Mouse (Mus musculus) hindlimb bud, embryonic 11.5 days (tissue): Measurements from ENCODE around the gene Tmem131.

Experiments
- DNase-seq: peaks from one replicate; pipeline ENCODE4 v3.0.0-alpha.2; 2012; ENCODE audit warnings: low read depth, low spot score; ENCODE audit errors: extremely low spot score

Tmem131 gene

DNA sequence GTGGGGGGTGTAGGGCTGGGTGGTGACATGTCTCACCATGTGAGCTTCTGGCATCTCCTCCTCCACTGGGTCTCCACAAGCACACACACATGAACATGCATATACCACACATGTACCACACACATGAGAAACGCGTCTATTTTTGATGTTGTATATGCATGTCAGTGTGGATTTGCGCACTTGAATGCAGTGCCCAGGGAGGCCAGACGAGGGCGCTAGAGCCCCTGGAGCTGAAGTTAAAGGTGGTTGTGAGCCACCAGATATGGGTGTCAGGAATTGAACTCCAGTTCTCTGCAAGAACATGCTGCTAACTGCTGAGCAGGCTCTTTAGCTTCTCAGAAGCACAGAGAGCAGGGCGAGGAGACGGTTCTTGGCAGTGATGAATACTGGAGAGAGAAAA lies 157.1 kb downstream of the Tmem131 start:
- no peak for DNase-seq

DNA sequence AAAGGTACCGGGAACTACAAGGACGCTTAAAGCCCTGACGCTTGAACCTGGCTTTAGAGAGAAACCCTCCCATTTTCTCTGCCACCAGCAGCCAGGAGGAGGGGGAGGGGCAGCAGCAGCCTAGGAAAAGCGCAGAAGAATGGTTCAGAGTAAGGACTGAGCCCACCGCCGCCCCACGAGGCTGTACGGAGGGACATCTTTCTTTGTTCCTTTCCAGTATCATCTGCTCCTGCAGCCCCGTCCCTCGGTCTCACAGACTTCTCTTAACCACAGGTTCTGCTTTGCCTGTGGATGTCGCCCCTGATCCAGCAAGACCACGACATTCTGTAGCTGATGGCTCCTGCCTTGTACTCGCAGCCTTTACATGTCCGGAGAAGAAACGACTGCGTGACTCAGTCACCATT lies 158.2 kb downstream of the Tmem131 start:
- DNase-seq: no peak

GRCm38 (mm10) chr1:36784365-36785134 lies 158.9 kb downstream of the Tmem131 start:
- peak; percentile 56 for DNase-seq

- DNase-seq: no peak
Measured at GRCm38 (mm10) chr1:36782476-36782875, 161.0 kb downstream of the Tmem131 start.

DNA sequence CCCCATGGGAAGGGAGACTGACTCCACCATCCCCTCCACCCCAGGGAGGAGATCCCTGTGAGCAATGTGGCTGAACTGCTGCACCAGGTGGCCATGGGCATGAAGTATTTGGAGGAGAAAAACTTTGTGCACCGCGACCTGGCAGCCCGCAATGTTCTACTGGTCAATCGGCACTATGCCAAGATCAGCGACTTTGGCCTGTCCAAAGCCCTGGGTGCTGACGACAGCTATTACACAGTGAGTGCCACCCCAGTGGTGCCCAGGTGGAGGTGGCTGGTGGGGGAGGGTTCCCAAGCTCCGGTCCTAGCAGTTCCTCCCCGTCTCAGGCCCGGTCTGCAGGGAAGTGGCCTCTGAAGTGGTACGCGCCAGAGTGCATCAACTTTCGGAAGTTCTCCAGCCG lies 162.7 kb downstream of the Tmem131 start:
- no peak for DNase-seq

DNA sequence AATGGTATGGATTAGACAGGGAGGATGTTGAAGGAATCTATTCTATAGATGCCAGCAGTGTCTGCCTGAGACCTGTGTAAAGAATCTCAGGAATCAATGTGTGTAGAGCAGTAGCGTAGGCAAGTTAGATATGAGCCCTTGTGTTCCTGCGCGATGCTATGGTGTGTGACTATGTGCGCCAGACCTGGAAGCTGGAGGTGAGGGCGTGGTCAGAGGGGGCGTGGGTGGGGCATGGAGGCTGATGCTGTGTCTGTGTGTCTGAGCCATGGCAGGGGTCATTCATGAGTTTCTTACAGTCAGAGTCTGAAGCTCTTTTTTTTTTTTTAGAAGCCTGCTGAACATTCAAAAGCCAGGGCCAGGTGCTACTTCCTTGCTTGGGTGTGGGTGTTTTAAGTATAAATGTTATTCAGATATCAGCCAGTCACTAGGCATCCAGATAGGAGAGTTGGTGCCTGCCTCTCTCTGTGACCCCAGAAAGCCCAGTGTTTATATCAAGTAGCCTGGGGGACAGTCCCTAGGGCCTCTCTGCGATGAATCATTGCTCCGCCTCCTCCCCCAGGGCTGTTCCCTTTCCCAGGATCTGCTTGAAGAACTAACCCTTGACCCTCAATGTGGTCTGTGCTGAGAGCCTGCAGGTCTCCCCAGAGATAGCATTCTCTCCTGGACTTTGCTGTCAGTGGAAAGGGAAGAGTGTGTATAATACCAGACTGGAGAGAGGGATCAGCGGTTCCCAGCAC lies 171.1 kb downstream of the Tmem131 start:
- no peak for DNase-seq

DNA sequence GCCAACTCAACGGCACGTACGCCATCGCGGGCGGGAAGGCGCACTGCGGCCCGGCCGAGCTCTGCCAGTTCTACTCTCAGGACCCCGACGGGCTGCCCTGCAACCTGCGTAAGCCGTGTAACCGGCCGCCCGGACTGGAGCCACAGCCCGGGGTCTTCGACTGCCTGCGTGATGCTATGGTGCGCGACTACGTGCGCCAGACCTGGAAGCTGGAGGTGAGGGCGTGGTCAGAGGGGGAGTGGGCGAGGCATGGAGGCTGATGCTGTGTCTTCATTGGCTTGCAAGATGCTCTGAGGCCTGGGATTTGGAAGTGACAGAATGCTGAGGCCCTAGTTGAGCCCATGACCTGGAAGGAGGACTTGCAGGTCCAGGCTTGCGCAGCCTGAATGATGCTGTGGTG lies 172.5 kb downstream of the Tmem131 start:
- no peak for DNase-seq

DNA sequence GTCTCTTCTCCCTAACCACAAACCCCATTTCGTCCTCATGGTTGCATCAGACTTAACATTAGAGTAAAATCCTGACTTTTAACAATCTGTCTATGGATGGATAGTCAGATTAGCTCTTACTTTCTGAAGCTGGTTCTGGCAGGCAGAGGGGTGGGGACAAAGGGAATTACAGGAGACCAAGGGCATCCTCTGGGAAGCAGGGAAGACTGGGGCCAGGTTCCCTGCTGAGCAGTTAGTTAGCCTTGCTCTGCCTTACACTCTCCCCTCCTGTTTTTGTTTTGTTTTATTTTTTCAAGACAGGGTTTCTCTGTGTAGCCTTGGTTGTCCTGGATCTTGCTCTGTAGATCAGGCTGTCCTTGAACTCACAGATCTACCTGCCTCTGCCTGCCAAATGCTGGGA lies 173.5 kb downstream of the Tmem131 start:
- no peak for DNase-seq

DNA sequence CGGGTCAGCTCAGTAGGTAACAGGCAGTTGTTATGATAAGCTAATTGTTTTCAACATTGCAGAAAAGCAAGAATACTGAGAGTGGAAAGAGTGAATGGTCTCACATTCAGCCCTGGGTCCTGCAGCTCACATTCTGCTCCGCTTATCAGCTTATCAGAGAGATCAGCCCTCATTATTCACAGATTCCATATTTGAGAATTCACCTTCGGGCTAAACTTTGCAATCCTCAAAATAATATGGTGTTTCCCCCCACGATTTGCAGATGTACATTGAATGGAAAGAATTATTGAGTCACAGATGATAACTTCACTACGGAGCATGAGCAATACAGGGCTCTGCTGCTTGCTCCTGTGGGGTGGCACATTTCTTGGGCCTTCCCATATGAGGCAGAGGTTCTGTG lies 174.7 kb downstream of the Tmem131 start:
- no peak for DNase-seq

DNA sequence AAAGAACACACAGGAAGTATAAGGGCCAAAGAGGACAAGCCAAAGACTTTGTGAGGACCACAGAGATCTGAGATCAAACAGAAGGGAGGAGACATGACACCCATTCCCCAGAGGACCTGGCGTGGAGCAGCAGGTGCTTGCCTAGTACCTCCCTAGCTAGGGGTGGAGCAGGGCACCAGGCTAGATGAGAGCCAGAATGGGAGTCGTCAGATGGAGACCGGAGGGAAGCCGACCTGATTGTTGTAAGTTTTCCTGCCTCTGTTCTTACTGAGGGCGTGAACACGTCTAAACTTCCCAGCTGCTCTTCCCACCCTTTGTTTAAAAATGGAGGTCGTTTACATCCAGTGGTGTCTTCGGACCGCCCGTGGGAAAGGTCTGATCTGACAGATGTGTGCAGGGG lies 176.1 kb downstream of the Tmem131 start:
- DNase-seq: no peak

GRCm38 (mm10) chr1:36766431-36767205 lies 176.8 kb downstream of the Tmem131 start:
- DNase-seq: no peak

GRCm38 (mm10) chr1:36761568-36761967 lies 181.9 kb downstream of the Tmem131 start, which contains the start of gene Zap70:
Gene Zap70 (plus strand): TSS chr1:36761798.
- no peak for DNase-seq

GRCm38 (mm10) chr1:36761061-36761460 lies 182.4 kb downstream of the Tmem131 start:
- DNase-seq: no peak

GRCm38 (mm10) chr1:36760401-36760800 lies 183.1 kb downstream of the Tmem131 start:
- DNase-seq: no peak

GRCm38 (mm10) chr1:36759076-36759475 lies 184.4 kb downstream of the Tmem131 start:
- DNase-seq: no peak

- DNase-seq: no peak
Measured at GRCm38 (mm10) chr1:36758553-36758952, 184.9 kb downstream of the Tmem131 start.

DNA sequence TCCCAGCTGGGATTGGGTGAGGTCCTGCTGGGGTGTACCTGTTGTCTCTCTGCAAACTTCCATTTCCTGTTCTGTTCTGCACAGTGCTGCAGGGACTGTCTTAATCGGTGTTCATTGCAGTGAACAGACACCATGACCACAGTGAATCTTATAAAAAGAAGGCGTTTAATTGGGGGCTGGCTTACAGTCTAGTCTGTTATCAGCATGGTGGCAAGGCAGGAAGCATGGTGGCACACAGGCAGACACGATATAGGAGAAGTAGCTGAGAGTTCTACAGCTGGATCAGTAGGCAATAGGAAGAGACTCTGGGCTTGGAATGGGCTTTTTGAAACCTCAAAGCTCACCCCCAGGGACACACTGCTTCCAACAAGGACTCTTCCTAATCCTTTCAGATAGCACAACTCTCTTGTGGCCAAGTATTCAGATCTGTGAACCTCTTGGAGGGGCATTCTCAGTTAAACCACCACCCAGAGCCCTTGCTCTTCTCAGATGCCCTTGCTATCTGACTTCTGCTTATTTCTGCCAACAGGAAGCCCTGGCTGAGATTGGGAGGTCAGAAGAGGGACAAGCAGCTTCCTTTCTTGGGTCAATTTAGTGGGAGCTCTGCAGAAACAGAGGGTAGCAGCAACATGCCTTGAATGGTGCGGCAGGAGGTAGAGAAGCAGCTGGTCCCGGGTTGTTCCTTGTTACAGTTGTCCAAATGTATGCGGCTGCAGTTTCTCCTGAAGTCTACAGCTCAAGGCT lies 189.4 kb downstream of the Tmem131 start:
- no peak for DNase-seq

DNA sequence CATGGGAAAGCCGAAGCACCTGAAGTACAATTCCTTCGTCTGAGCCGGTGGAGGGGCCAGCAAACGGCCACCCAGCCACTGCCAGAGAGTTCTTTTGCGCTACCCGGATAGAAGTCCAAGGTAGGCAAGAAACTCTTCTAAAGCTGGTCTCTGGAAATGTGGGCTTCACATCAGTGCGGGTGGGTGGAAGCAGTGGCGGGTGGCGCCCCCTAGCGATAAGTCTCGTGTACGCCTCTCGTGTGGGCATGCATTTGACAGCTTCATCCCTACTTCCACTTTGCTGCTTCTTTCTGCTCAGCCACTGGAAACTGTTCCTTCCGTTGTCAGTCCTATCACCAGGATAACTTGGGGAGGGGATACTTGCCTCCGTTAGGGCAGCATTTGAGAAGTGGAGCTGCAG lies 197.0 kb downstream of the Tmem131 start:
- no peak for DNase-seq

GRCm38 (mm10) chr1:36745661-36746060 lies 197.8 kb downstream of the Tmem131 start:
- no peak for DNase-seq

- DNase-seq: peak; percentile 52
Measured at GRCm38 (mm10) chr1:36744268-36744944, 199.1 kb downstream of the Tmem131 start.
